Mouse (Mus musculus) heart, embryonic 11.5 days (tissue): Measurements from ENCODE around the gene Ubtd1. TPM values are rescaled to one million over a fixed set of nuclear protein-coding genes. Genes with fewer than 3 reads are reported as not detected.

Experiments used
- ATAC-seq: fragments of 200-750 bp; cut with Nextera tagmentation; replicated peaks from 2 replicates; pipeline ENCODE4 v1.8.0; 2017; ENCODE audit warnings: moderate library complexity; ENCODE audit not compliant: insufficient number of reproducible peaks, low FRiP score, low TSS enrichment
- H3K27ac ChIP-seq: fragments of 300-500 bp; sonication (generic); 2 replicates; pipeline ENCODE4 v1.5.1; 2014; ENCODE audit warnings: mild to moderate bottlenecking, low read depth, low read length
- H3K27me3 ChIP-seq: fragments of 300-500 bp; sonication (generic); 2 replicates; pipeline ENCODE4 v1.6.1; 2014; ENCODE audit warnings: mild to moderate bottlenecking, low read length, mixed read lengths; ENCODE audit not compliant: control insufficient read depth, insufficient read depth
- H3K36me3 ChIP-seq: fragments of 300-500 bp; sonication (generic); 2 replicates; pipeline ENCODE4 v1.6.1; 2014; ENCODE audit warnings: mild to moderate bottlenecking, low read length, moderate library complexity, mixed read lengths; ENCODE audit not compliant: control insufficient read depth, insufficient read depth
- H3K4me1 ChIP-seq: fragments of 300-500 bp; sonication (generic); 2 replicates; pipeline ENCODE4 v1.6.1; 2014; ENCODE audit warnings: low read length; ENCODE audit not compliant: control insufficient read depth, insufficient read depth
- H3K4me2 ChIP-seq: fragments of 300-500 bp; sonication (generic); 2 replicates; pipeline ENCODE4 v1.6.1; 2014; ENCODE audit warnings: mild to moderate bottlenecking, moderate library complexity
- H3K4me3 ChIP-seq: fragments of 300-500 bp; sonication (generic); 2 replicates; pipeline ENCODE4 v1.5.1; 2014; ENCODE audit warnings: low read depth, low read length
- H3K9ac ChIP-seq: fragments of 300-500 bp; sonication (generic); 2 replicates; pipeline ENCODE4 v1.6.1; 2014; ENCODE audit warnings: mild to moderate bottlenecking, low read depth, low read length, moderate library complexity
- H3K9me3 ChIP-seq: fragments of 300-500 bp; sonication (generic); replicated peaks from 2 replicates; pipeline ENCODE4 v1.6.1; 2016; ENCODE audit warnings: low read length; ENCODE audit not compliant: control insufficient read depth
- WGBS: fragments of 180-500 bp; shearing (Covaris S2); extraction: QIAGEN DNeasy Blood & Tissue Kit; methylation state at CpG from one replicate; pipeline ENCODE4 v1.1.7; 2014; ENCODE audit not compliant: insufficient replicate concordance; 5-methylcytosine and 5-hydroxymethylcytosine counted together
- polyA plus RNA-seq: library from polyadenylated mRNA; unstranded; fragments of >200 nt; fragmentation: Nextera tagmentation; extraction: Ambion mirVana; gene quantifications from 2 replicates; pipeline ENCODE4 v1.2.1, GENCODE M21; 2014

Ubtd1 gene
- polyA plus RNA-seq, 1 experiment from 2014 or later, result 9.7 TPM

DNA sequence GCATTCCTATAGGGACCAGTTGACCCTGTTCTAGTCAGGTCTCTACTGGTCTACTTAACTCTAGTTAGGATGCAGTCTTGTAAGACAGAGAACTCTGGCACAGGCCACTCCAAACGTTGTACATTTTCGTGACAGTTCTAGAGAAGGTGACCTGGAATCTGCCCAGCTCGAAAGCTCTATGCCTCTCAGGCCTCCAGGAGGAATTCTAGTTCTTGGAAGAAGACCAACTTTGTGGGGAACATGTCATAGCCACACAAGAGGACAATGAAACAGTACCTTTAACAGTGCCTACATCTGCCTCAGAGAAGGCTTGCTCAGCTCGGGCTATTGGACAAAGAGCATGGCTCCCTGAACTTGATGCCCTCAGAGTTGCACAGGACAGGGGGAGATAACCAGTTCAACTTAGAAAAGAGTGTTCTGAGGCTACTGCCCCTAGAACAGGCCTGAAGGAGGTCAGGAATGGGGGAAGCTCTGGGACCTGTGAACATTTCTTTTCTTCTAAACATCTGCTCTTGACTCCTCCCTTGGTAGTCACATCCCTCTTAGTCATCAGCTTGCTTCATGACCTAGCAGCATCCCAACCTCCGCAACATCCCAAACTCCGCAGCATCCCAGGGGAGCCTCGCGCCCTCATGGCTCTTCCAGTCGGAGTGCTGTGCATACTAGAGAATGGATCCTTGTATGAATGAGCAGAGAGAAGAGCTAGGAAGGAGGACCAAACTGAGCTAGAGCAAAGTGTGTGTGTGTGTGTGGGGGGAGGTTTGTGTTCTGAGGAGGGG is 17.4 kb downstream of the Ubtd1 start:
- Histone ChIP-seq H3K9ac (0 out of 2 replicates have a peak overlapping the region, but pooled peaks have one; percentile 6), H3K27ac (no peak overlapping the region)
- WGBS, result 82% methylated on average over 9 of the region's 9 CpGs

DNA sequence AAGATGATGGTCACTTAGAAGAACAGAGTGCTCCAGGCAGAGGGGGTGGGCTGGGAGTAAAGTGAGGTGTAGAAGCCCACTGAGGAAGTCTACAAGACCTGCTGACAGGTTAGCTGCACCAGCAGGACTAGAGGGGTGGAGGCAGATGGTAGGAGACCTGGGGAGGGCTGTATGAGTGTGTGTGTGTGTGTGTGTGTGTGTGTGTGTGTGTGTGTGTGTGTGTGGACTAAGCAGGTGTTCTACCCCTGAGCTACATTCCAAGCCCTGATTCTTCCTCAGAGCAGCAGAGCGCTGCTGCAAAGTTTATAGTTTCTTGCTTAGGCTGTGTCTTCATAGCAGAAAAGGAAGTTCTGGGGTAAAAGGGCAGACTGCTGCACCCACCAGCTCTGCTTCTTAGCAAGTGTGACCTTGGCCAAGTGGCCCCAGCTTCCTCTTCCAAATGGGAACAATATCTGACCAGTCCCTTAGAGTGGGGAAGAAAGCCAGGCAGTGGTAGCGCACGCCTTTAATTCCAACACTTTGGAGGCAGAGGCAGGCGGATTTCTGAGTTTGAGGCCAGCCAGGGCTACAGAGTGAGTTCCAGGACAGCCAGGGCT is 18.2 kb downstream of the Ubtd1 start:
- Histone ChIP-seq H3K27me3 (no peaks in the 10 kb centered on the region), H3K27ac (no peak overlapping the region), H3K4me1 (peaks cover 55% of the 10 kb centered on the region), H3K9ac (peak overlapping the region; percentile 6; the same call in 1 of the 2 replicates), H3K9me3 (no peaks in the 10 kb centered on the region), H3K4me2 (no peak overlapping the region), H3K4me3 (no peak overlapping the region), H3K36me3 (no peaks in the 10 kb centered on the region)
- no peak for ATAC-seq
- WGBS, result 84% methylated on average over 4 of the region's 4 CpGs

More for the DNA sequence above, 17.4 kb downstream of the Ubtd1 start:
- no peaks in the 10 kb centered on the region for H3K9me3 ChIP-seq
- peaks cover 47% of the 10 kb centered on the region for H3K4me1 ChIP-seq
- H3K36me3 ChIP-seq, result no peaks in the 10 kb centered on the region
- ATAC-seq, result no peak
- no peak overlapping the region for H3K4me2 ChIP-seq
- H3K27me3 ChIP-seq, result no peaks in the 10 kb centered on the region
- H3K4me3 ChIP-seq, result no peak overlapping the region

DNA sequence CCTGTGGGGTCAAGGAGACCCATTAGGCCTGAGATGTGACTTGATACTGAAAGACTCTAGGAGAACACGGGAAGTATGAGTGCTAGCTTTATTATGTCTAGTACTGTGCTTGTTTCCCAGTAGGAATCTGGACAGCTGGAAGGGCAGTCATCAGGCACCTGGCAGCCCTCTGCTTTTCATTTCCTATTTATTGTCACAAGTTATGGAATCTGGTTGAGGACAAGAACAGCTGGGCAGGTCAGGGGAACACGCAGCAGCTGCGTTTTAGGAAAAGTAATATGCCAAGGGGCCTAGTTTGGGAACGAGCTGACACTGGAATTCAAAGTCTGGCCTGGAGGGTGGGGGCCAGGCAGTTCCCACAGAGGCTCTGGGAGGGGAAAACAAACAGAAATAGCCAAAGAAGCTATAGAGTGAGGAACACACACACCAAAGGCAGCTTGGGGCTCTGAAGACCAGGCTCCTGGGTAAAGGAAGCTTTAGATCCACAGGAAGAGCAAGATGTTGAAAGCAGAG is 18.9 kb downstream of the Ubtd1 start:
- no peaks in the 10 kb centered on the region for H3K27me3 ChIP-seq
- peak overlapping the region; percentile 52; the same call in 1 of the 2 replicates for H3K27ac ChIP-seq
- ATAC-seq, result no peak
- H3K4me2 ChIP-seq, result no peak overlapping the region
- WGBS, result 48% methylated on average over 4 of the region's 4 CpGs
- no peak overlapping the region for H3K4me3 ChIP-seq
- no peak overlapping the region; the same call in 1 of the 2 replicates for H3K9ac ChIP-seq
- no peaks in the 10 kb centered on the region for H3K36me3 ChIP-seq
- peaks cover 58% of the 10 kb centered on the region for H3K4me1 ChIP-seq
- H3K9me3 ChIP-seq, result no peaks in the 10 kb centered on the region

DNA sequence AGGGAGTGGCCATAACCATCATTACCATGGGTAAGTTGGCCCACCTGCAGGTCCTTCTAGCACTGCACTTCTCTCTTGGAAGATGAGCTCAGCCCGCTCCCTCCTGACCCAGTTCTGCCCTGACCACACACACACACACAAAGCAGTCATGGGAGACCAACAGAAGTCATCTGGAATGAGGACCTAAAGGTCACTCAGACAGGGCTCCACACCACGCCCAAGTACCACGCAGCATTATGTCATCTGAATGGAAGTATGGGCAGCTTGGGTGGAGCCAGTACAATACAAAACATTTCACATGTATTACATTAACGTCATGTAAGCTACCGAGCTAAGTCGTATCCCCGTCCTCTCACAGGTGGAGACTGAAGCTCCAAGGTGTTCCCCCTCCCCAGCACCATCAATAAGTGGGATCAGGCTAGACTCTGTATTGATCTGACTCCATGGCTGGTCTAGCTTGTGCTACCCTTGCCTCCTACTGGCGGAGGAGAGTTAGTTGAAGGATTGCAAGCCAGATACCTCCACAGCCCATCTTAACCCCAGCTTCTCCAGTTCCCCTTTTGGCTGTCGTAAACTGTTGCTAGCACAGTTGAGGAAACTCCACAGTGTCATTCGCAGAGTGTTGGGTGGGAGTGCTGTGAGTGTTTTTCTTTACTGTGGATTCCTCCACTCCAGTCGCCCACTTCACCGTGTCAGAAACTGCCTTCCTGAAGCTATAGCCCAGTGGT is 19.9 kb downstream of the Ubtd1 start:
- H3K27ac ChIP-seq, result no peak overlapping the region
- ATAC-seq, result no peak

DNA sequence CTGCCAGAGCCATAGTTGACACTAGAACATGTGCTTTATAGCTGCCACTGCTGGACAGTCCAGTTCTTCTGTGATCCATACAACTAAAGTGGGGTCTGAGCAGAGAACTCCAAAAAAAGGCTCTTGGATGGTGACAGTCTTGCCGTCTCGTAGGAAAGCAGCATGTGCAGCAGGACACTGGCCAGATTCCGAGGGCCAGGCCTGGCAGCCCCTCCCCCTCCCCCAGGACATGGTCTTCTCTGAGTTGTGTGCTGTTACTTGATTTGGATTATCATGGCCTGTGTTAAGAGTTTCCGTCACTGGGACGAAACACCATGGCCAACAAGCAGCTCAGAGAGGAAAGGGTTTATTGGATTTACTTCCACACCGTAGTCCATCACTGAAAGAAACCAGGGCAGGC is 22.7 kb downstream of the Ubtd1 start:
- Histone ChIP-seq H3K9ac (no peak overlapping the region), H3K27me3 (no peaks in the 10 kb centered on the region), H3K4me2 (no peak overlapping the region), H3K27ac (no peak overlapping the region), H3K9me3 (no peaks in the 10 kb centered on the region), H3K4me1 (peaks cover 64% of the 10 kb centered on the region), H3K36me3 (no peaks in the 10 kb centered on the region), H3K4me3 (no peak overlapping the region)
- WGBS, result 34% methylated on average over 6 of the region's 6 CpGs
- ATAC-seq, result no peak

More for the DNA sequence above, 19.9 kb downstream of the Ubtd1 start:
- H3K4me1 ChIP-seq, result peaks cover 58% of the 10 kb centered on the region
- H3K9me3 ChIP-seq, result no peaks in the 10 kb centered on the region
- WGBS, result 90% methylated on average over 12 of the region's 12 CpGs
- no peak overlapping the region for H3K9ac ChIP-seq
- H3K4me3 ChIP-seq, result no peak overlapping the region
- no peaks in the 10 kb centered on the region for H3K27me3 ChIP-seq
- no peaks in the 10 kb centered on the region for H3K36me3 ChIP-seq
- no peak overlapping the region for H3K4me2 ChIP-seq

DNA sequence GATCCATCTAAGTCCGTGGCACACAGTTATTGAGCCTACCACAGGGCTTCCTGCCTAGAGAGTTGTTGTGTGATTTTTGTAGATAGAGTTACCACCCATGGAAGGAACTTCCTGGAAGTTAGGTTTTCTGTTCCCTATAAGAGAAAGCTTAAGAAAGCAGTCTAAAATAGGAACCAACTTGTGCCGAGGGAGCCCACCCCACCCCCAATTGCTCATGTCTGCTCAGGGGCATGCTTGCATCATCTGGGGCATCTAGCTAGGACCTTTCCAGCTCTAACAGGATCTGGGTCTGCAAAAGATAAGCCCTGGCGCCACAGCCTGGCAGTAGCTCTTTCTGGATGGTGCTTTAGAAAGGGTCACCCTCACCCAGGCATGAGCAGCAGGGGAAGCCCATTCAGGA is 24.1 kb downstream of the Ubtd1 start:
- Histone ChIP-seq H3K27me3 (no peaks in the 10 kb centered on the region), H3K36me3 (no peaks in the 10 kb centered on the region), H3K4me1 (peaks cover 52% of the 10 kb centered on the region), H3K9me3 (no peaks in the 10 kb centered on the region), H3K27ac (no peak overlapping the region), H3K9ac (no peak overlapping the region), H3K4me3 (no peak overlapping the region), H3K4me2 (no peak overlapping the region)
- ATAC-seq, result no peak
- 49% methylated on average over 3 of the region's 3 CpGs for WGBS

DNA sequence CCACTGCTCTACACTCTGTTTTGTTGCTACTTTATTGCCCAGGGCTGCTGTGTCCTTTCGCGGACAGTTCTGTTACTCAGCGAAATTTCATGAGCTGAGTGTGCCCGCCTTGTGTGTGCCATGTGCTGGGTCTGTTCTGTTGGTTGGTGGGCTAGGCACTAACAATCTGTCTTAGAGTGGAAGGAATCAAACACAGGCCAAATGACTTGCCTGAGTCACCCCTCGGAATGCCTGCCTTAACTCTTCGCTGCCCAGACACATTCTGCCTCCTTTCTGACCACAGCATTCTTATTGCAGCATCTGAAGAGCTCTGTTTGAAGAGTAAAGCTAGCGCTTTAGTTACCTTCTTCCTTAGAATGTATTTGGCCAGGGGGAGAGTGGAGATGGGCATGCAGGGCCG is 25.0 kb downstream of the Ubtd1 start:
- Histone ChIP-seq H3K4me2 (no peak overlapping the region), H3K4me3 (no peak overlapping the region)
- 66% methylated on average over 8 of the region's 8 CpGs for WGBS

DNA sequence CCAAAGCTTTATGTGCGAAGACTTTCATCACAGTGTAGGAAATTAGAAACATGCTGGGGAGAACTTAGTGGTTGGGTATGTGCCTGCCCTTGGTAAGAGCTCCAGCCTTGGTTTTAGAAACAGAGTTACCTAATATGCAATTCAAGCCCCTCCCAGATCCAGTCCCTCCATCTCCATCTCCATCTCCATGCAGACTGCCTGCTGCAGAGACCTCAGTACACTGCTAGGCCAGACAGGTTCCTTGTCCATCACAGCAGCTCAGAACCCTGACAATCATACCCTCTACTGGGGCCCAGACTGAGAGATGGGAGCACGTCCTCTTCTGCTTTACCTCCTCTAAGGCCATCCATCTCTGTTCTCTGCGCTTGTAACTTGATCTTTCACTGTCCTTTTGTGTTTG is 27.0 kb downstream of the Ubtd1 start:
- Histone ChIP-seq H3K9me3 (no peaks in the 10 kb centered on the region), H3K4me2 (no peak overlapping the region), H3K27ac (peak overlapping the region; percentile 41; the same call in 1 of the 2 replicates), H3K27me3 (no peaks in the 10 kb centered on the region), H3K4me1 (peaks cover 45% of the 10 kb centered on the region), H3K9ac (no peak overlapping the region), H3K4me3 (no peak overlapping the region), H3K36me3 (no peaks in the 10 kb centered on the region)
- WGBS, result 47% methylated on average over 3 of the region's 3 CpGs
- no peak for ATAC-seq

More for the DNA sequence above, 25.0 kb downstream of the Ubtd1 start:
- no peak overlapping the region for H3K9ac ChIP-seq
- H3K36me3 ChIP-seq, result no peaks in the 10 kb centered on the region
- H3K9me3 ChIP-seq, result no peaks in the 10 kb centered on the region
- no peak overlapping the region for H3K27ac ChIP-seq
- ATAC-seq, result no peak
- no peaks in the 10 kb centered on the region for H3K27me3 ChIP-seq
- H3K4me1 ChIP-seq, result peaks cover 45% of the 10 kb centered on the region
